Mouse (Mus musculus) CH12F3 (cell line): ENCODE measurements at regions not wholly inside any gene's neighbourhood (a gene's known extent, or its start where the extent isn't known, plus 50 kb on each side); places are given as distances from the start of the nearest gene placed in this dataset.

Experiments used
- in situ Hi-C: fragments of 300-500 bp; cut with MboI; formaldehyde crosslinking; loops from 2 replicates; pipeline ENCODE4 v1.14.3; 2020; ENCODE audit warnings: low sequenced_read_pairs

DNA sequence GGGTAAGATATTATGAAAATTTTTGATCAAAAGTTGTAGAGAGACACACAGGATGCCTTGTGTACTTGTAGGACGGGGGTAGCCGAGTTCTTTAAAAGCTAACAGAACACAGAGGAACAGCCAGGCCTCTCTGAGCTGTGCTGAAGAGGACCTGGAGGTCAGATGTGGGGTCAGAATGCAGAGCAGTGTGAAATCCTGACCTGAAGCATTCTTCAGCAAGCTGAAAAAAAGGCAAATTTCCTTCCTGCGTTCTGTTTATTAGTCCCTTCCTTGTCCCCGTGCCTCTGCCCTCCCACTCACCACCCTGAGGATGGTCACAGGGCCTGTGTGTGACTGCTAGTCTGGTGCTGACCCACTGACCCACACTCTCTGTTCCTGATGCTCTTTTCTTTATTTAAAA lies 1197.9 kb upstream of the A1bg start:
- in situ Hi-C loops: no loop called here

DNA sequence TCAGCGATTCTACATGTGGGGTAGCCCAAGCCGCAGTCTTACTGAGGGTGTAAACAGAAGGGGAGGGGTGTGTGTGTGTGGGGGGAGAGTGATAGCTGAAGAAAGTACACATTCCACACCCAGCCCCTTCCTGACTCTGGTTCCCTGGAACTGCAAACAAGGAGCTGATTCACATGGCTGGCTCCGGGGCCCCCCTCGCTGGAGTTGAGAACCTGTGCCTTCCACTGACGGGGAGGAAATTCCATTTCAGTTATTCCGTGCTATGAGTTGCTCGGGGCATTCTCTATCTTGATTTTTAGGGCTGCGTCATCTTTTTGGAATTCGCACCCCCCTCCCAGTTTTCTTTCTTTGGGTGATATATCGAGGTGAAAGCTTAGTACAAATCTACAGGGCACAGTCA lies 1196.2 kb upstream of the A1bg start:
- in situ Hi-C loops: no loop called here

- in situ Hi-C loops: no loop called here
Measured at GRCm38 (mm10) chr15:62116184-62116583, 1193.4 kb upstream of the A1bg start.

GRCm38 (mm10) chr15:62114815-62115214 lies 1192.0 kb upstream of the A1bg start:
- in situ Hi-C loops: no loop called here

DNA sequence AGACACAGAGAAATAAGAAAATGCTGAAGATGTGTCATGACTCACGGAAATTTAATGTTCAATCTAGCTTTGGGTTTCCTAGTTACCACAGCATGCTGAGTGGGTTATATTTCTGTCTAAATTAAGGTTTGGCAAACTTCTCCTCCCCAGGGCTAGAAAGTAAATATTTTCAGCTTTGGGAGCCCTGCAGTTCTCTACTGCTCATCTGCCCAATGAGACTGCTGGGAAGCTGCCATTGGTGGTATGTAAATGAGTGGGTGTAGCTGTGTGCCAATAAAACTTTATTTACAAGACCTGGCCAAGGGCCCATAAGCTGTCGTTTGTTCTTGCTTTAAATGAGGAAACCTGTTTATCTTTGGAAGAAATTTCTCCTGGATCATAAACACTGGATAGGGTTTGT lies 1189.3 kb upstream of the A1bg start:
- in situ Hi-C loops: no loop called here

- in situ Hi-C loops: no loop called here
Measured at GRCm38 (mm10) chr15:62107976-62108375, 1185.2 kb upstream of the A1bg start.

DNA sequence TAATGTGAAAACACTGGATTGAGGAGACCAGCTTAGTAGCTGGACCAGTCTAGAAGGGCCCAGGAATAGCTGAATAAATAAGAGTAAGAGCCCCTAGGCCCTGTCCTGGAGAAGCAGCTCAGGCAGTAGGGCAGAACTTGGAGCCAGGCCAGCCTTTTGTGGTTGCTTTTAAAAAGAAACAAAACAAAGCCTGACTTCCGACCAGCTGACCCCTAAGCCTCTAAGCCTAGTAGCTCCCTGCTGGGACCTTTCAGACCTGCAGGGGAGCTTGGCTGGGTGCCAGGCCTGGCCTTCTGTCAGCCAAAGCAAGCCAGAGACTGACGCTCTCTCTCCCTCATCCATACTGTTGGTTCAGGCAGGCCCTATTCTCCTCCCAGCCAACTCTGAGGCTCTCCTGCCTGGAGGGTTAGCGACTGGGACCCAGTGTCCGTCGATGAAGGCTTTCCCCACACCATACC lies 1183.7 kb upstream of the A1bg start:
- in situ Hi-C loops: no loop called here

DNA sequence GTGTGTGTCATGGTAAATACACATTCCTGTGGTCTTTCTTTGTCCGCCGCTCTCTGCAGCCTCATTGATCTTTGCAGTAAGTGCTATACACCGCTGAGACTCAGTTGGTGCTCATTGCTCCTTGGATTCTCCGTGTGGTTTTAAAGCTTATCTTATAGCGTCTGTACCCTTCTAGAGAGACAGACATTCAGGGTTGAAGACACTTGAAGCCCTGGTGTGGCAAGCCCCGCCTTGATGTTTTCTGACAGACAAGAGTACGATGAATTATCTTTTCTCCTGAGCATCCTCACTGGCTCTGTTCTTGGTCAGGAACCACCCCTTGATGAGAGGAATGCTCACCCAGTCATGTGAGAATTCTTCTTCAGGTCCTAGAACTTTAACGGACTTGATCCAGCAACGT lies 1182.7 kb upstream of the A1bg start:
- in situ Hi-C loops: no loop called here

- in situ Hi-C loops: no loop called here
Measured at GRCm38 (mm10) chr15:62104653-62105052, 1181.8 kb upstream of the A1bg start.

DNA sequence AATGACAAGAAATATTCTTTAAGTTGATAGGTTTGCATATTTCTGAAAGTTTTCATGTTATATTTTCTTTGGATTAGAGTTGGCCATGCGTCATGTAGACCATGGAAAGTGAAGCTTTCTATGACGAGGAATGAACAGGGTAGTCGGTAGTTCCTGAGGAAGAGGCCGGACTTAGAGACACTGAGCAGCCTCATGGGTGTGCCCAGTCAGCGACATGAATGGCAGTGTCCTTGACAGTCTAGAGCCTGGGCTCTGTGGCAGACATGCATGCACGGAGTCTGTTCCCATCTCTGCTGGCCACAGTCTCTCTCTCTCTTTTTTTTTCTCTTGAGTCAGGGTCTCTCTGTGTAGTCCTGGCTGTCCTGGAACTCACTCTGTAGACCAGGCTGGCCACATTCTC lies 1176.9 kb upstream of the A1bg start:
- in situ Hi-C loops: no loop called here

DNA sequence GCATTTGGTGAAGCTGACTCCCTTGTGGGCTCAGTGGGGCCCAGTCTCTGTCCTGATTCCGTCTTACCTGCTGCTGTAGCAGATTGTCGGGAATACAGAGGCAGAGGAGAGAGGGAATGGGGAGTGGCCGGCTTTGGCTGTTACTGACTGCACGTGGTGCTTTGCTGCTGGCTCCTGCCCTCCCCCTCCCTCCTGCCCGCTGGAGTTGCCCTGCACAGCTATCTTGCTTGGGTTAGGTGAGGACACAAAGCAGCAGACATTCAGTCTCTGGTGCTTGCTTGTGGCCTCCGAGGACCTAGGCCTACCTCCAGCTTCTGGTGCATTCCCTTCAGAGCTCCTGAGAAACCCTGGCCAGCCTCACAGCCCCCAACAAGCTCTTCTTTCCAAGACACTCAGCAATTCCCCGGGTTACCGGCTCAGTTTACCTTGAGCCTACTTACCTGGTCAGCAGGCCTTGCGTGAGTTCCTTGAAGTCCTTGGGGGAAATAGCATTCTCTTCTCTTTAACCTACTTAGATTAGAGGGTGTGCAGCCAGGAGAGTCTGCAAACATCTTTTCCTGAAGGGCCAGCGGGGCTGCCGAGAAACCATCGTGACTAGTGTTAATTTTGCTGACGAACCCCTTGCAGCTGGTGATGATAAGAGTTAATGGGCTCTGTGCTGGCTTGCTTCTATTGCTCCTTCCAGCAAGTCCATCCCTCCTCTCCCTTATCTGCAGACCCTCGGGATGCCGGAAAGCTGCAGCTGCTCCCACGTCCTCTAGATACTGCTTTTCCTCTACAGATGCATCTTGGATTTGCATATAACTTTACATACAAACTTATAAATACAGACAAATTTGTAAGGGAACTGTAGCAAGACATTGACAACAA lies 1176.2 kb upstream of the A1bg start:
- in situ Hi-C loops: no loop called here

GRCm38 (mm10) chr15:62096778-62097177 lies 1174.0 kb upstream of the A1bg start:
- in situ Hi-C loops: no loop called here

DNA sequence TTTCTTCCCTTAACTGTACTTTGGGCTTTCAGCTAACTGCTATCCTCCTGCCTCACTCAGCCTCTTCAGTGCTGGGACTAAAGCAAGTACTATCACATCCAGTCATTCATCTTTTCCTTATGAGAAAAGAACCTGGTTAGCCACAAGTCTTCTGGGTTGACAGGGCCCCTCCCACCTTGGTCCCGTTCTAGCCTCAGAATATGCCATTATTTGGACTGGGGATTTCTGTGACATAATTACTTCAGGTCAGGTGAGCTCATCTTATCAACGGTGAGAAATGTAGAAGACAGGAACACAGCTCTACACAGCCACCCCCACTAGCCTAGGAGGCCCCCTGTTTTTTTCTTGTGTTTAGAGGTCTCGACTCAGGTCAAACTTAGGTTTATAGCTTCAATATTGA lies 1172.4 kb upstream of the A1bg start:
- in situ Hi-C loops: no loop called here

DNA sequence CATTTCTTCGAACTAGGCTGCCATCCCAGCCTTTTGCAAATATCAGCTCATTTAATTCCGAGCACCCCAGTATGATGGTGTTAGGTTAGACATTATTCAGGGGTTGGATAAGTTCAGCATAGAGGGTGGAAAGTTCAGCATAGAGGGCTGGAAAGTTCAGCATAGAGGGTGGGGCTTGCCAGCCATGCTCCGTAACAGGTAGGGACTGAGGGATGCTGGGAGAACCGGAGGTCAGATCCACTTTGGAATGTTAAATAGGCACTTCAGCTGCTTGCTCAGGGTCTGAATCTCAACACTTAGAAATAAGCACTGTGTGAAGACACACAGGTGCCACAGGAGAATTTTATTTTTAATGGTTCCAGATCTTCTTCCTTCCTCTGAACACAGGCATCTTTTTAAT lies 1170.9 kb upstream of the A1bg start:
- in situ Hi-C loops: no loop called here

- in situ Hi-C loops: no loop called here
Measured at GRCm38 (mm10) chr15:62092671-62093185, 1169.9 kb upstream of the A1bg start.

DNA sequence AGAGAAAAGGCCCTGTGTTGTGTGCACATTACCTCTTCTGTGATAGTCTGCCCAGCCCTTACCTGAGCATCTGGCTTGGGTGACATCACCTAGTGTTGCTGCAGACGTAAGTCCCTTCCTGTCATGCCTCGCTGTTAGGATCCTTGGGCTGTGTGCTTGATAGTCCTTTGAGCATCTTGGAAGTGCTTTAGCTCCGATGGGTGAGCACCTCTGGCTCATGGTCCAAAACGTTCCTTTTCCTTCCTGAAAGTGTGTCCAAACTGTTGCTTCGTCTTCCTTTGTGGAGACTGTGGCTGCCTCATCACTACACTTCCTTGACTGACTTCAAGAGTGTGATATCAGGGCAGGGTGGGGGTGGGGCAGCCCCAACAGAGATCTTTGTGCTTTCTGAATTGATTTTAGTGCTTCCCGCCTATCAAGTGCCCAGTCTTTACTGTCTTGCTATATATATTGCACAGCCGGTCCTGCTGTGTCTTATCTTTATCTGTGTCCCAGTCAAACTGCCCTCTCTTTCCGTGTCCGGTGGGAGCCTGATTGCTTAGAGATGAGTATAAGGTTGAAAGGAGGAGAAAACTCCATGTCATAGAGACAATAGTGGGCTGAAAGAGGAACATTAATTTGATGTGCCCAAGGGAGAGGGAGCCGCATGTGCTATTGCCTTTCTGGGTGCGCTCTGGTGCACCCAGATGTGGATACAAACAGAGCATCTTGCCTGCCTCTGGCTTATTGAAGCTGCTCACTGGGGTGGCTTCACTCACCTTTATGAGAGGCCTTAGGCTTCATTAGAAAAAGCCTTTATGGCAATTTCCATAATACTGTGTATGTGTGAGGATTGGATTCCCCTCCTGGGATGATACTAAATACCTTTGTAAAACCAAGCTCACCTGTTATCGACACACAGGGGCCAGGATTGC lies 1169.2 kb upstream of the A1bg start:
- in situ Hi-C loops: no loop called here

- in situ Hi-C loops: no loop called here
Measured at GRCm38 (mm10) chr15:62091144-62091543, 1168.3 kb upstream of the A1bg start.

DNA sequence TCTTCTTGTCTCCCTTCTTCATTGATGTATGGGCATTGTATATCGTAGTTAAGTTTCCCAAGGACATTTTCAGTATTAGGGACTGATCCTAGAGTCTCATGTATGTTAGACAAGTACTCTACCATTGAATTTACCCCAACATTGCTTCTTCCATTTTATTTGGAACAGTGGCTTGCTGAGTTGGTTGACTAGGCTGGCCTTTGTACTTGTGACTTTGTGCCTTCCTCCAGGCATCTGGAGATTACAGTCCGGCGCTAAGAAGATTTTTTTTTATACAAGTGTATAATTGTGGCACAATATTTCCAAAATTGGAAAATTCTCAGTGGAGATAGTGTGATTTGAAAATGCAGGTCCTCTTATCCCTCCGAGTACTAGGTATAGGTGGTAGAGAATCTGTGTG lies 1165.5 kb upstream of the A1bg start:
- in situ Hi-C loops: no loop called here

- in situ Hi-C loops: no loop called here
Measured at GRCm38 (mm10) chr15:62087755-62088154, 1164.9 kb upstream of the A1bg start.

DNA sequence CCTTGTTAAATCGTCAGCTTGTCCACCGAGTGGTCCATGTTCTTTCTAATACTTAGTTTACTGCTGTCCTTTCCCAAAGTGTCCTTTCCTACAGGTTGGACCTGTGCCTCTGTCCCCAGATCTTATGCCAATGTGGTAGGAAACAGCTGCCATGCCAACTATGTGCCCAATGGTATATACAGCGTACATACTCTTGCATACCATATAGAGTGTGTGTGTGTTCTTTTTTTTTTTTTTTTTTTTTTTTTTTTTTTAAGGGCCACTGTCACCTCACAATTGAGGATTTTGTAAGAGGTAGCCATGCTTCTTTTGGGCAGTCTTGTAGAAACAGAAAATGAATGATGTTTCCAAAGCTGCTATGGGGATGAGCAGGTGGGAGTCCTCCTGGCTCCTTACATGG lies 1163.2 kb upstream of the A1bg start:
- in situ Hi-C loops: no loop called here

DNA sequence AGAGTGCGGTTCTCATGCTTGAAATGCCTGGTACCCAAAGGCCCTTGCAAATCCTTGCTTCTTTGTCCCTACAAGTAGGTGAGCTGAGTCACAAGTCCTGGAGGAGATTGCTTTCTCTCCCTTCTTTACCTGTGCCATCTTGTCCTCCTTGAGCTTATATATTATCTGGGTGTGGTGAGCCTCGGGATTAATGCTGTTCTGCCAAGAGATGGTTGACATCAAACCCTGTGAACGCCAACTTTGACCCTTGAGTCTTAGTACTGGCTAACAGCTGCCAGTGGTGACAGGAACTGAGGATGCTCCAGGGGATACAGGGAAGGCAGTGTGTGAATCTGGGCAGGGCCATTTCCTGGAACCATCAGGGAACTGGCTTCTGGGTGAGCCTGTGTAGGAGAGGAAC lies 1160.5 kb upstream of the A1bg start:
- in situ Hi-C loops: no loop called here

GRCm38 (mm10) chr15:62082539-62082938 lies 1159.7 kb upstream of the A1bg start:
- in situ Hi-C loops: no loop called here
